Mouse (Mus musculus) layer of hippocampus, postnatal 36 days (tissue): ENCODE measurements around the gene E2f4. TPM values are rescaled to one million over a fixed set of nuclear protein-coding genes. Genes with fewer than 3 reads are reported as not detected.
"Not testable (repeated sequence)": the region's sequence is repeated elsewhere in the genome, so short reads cannot be mapped to it uniquely, and the experiment has no call there.

Experiments
- DNase-seq, 2 experiments: peaks; one replicate each; pipeline ENCODE4 v3.0.0; 2022
- total RNA-seq, 2 experiments: library from RNA; stranded (reverse); gene quantifications; 2 replicates each; pipeline ENCODE4 v1.2.3; 2021

Gene E2f4
- total RNA-seq, 2 experiments from 2014 or later: 35.3 to 36.7 TPM

DNA sequence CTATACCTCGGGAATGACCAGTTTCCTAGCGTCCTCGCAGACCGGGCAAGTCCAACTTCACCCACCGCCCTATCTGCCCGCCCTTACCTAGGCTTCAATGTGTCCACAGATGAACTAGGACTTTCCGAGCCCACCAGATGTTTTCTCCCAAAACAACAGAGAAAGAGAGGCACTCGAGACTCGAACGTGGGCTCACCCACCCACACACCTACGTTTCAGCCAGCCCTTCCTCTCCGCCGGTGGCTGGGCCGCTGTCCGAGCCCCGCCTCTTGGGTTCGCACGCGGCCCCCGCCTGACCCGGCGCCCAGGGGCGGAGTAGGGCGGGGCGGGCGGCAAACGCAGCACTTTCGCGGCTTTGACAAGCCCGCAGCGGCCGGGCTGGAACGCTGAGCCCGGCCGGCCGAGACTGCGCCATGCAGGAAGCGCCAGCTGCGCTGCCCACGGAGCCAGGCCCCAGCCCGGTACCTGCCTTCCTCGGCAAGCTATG is 28.0 kb upstream of the E2f4 start, which contains the start of gene Hsf4:
TSS of gene Hsf4 (plus strand) at position 341 of the 487 bp plus-strand sequence.
- no peak for DNase-seq

DNA sequence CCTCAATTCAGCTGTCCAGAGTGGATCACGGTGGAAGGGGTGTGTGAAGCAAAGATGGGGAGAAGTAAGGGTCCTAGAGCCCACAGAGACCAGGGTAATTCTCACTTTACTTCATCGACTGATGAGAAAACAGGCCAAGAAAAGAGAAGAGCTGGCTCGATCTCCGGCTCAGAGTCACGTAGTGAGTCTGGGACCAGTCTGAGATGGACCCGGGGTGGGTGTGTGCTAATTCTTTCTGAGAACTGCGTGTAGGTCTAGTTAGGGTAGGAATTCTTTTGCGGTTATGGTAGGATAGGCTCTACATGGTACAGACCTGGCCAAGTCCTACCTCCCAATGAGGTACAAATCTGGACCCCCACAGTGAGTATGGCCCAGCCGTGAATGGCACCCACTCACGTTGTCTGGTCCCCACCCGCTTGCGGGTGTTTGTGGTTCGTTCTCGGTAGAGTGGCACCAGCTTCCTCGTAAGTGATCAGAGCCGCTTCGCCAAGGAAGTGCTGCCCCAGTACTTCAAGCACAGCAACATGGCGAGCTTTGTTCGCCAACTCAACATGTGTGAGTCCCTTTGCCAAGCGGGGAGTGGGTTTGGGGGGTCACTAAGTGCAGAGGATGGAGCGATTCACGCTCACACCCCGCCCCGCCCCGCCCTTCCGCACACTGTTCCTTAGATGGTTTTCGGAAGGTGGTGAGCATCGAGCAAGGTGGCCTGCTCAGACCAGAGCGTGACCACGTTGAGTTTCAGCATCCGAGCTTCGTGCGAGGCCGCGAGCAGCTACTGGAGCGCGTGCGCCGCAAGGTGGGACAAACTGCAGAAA is 27.2 kb upstream of the E2f4 start:
- DNase-seq: no peak

DNA sequence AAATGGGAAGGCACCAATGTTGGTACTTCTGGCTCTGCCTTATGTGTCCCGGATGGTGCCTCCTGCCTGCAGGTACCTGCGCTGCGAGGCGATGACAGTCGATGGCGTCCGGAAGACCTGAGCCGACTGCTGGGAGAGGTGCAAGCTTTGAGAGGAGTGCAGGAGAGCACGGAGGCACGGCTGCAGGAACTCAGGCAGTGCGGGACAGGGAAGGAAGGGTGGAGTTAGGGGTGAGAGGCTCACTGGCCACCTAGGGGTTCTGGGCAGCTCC is 26.6 kb upstream of the E2f4 start:
- DNase-seq: no peak

DNA sequence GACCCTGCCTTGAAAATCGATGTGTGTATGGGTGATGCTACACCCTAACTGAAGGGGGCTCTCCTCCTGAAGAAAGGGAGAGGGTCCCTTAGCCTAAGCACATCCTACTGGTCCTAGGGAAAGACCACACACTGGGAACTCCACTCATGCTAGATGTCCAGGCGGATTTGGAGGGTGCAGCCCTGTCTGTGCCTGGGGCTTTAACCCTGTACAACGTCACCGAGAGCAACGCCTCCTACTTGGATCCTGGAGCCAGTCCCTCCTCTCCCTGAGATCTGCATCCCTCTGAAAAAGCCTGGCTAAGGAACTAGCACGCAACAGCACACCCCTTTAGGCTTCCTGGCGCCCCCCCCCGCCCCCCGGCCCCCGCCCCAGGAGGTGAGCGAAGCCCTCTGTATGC is 22.1 kb upstream of the E2f4 start:
- DNase-seq: no peak

DNA sequence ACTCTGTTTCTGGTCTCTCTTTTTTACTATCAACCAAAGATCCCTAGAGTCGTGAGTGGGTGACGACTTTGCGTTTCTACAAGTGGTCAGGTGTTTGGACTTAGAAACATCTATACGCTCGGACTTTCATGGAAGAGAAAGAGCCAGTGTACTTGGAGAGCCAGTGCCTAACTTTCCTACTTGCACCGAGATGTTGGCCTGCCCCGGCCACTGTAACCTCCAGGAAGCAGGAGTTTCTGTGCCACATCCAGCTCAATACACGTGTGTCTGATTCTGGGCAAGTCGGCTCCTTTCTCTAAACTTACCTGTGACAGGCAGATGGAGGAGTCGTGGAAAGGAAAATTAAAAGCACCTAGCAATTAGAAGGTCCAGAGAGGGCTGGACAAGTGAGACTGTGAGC is 21.6 kb upstream of the E2f4 start, which contains the start of gene Nol3:
TSS of gene Nol3 (plus strand) at position 301 of the 400 bp plus-strand sequence.
- no peak for DNase-seq

DNA sequence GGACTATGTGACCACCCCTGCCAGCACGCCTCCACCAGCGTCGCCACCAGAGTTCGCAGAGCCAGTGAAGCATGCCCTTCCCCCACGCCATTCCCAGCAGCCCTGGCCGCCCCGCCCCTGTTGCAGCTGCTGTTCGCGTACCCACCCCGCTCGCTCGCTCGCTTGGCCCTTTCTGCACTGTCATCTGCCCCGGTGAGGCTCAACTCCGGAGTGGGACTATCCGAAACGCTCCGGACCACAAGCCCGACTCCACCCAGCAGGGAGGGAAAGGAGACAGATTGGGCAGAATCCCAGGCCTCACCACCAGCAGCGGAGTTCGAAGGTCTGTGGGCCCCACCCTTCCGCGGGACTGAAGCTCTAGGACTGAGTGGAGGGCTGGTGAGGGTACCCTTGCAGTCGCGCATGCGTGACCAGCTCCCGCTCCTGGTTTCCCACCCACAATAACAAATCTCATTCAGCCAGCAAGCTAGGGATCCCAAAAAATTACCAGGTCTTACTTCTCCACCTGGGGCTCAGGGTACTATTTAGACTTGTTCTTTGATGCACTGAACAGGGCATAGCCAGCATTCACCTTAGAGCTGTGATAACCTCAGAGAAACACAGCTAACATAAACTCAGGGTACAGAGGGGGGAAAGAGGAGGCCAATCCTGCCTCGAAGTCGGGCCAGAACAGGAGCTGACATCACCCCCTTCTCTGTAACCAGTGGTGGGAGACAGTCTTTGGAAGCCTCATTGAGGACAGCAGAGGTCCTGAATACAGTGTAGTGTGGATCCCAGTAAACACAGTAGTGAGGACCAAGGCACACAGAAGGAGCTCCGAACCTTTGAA is 21.0 kb upstream of the E2f4 start:
- DNase-seq: no peak

DNA sequence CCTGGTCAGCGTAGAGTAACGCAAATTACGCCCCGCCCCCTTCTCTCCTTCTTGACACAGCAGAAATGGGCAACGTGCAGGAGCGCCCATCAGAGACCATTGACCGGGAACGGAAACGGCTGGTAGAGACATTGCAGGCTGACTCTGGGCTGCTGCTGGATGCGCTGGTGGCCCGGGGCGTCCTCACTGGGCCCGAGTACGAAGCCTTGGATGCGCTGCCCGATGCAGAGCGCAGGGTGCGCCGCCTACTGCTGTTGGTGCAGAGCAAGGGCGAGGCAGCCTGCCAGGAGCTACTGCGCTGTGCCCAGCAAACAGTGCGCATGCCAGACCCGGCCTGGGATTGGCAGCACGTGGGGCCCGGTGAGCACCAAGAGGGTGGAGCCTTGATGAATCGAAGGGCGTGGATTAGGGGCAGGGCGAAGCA is 18.5 kb upstream of the E2f4 start:
- peak; percentile 84 to 88 for DNase-seq

DNA sequence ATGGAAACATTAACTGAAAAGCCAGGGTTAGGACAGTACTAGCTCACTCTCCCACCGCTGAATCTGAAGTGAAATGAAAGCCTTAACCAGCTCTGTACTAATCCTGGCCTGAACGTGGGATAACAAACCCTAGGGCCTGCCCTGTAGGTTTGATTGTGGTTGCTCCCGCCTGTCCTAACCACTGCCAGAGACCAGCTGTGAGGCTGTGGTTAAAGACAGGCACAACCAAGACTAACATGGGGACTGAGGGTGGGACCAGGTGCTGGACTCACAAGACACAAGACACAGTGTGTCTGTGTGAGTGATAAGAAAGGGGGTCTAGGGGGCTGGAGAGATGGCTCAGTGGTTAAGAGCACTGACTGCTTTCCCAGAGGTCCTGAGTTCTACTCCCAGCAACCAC is 16.9 kb upstream of the E2f4 start:
- DNase-seq: no peak

DNA sequence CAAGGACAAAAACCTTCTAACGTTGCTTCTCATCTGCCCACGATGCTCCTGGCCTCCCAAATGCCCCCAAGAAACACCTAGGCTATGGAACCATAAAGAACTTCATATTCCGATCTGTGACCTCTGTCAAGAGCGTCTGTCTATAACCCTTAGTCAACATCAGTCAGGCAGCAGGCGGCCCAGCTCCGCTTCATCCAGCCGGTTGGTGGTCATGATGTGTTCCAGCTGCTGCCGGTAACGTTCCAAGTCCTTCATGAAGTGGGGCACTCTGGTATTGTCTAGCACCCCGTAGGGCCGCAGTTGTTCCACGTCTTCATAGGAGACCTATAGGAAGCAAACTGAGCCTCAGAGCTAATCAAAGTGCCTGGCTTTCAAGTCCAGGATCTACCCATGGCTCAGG is 15.6 kb upstream of the E2f4 start:
- no peak for DNase-seq

DNA sequence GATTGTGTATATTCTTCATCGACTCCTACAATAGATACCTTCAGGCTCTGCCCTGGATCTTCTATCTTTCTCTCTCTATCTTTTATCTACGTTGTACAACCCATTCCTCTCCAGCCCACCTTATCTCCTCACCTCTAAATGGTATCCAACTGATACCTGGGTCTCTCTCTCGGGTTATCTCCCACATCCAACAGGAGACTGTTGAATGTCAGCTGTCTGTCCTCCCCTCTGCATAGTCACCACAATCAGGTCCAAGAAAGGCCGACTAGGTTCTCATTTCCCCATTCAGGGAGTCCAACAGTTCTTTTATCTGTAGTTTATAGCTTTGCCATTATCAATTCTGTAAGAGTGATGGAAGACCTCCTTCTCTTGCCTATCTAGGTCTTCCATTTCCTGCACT is 15.2 kb upstream of the E2f4 start:
- no peak for DNase-seq

DNA sequence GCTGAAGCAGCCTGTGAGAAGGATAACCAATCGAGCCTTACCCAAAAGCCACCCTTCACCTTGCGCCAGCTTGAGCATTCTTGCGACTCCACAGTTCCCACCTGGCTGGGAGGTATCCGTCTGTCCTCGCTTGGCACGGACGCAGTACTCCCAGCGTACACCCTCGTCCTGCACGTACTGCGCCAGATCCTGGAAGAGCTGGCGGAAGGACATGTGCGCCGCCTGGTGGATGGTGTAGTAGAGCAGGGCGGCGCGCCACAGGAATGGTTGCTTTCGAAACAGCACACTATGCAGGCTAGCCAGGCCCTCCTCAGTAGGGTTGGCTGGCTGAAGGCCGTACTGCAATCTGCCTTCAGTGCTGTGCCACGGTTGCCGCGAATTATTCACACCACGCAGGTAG is 14.4 kb upstream of the E2f4 start:
- no peak for DNase-seq

DNA sequence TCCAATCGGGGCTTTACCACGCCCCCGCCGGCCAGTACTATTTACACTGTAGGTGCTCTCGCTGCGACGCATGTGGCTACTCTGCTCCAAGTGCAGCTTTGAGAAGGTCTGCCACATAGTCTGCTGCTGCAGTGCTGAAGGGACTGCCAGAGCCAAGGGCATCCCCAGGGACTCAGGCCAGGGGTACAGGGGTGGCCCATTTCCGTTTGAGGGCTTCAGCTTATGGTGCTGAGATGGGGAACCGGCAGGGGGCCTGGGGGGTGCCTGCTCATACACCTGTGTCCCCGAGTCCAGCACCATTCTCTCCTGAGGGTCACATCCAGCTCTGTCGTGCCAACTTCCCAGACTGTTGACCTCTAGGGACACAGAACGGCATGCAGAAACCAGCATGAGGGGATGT is 11.9 kb upstream of the E2f4 start:
- no peak for DNase-seq

DNA sequence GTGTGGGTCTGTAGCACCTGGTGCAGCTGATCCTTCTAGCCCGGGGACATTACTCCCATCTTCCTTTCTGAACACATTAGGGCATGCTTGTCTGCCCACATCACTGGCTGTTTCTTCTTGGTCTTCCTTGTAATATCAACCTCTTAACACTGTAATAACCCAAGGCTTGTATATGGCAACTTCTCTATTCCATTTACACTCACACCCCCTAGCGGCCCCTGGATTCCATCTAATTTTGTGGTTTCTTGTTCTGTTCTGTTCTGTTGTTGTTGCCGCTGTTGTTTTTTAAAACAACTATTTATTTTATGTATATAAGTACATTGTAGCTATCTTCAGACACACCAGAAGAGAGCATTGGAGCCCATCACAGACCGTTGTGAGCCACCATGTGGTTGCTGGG is 10.6 kb upstream of the E2f4 start:
- DNase-seq: no peak

DNA sequence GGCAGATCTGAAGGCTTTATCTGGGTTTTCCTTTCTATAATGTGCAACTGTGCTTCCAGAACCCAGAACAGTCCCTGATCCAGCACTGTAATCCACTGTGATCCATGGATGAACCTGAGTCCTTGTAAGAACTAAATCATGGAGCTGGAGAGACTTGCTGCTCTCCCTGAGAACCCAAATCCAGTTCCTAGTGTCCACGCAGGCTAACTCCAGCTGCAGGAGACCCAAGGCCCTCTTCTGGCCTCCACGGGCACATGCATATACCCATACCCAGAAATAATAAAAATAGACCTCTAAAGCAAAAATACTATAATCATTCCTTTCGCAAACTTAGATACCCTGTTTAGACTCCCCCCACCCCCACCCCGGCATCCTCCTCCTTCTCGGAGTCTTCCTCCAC is 9.2 kb upstream of the E2f4 start:
- DNase-seq: no peak

DNA sequence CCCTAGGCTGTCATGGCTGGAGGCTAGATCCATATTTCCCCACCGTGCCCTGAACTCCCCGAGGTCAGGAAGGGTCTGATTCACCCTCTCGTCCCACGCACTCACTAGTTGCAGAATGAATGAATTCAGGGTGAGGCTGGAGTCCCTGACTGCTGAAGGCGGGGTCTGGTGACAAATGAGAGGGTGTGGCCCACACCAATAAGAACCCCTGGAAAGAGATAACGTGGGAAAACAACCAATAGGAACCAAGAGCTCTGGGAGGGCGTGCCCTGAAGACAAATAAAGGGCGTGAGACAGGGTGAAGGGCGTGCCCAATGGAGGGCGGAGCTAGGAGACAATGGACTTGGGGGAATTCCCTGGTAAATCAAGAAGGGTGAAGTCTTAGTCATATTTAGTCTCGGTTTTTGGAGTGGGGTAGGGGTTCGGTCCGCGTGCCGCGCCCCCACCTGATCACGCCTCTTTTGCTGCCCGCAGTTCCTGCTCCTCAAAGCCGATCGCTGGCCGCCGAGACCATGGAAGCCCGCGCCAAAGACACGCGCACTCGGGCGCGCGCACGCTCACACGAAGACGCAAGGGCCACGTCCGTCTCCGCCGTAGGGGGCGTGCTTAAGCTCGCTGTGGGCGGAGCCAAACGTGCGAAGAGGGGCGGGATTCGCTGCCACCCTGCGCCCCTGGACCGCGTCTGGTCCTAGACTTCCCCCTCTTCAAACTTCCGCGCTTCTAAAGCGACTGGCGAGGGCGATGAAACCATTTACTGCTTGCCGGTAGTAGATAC is 8.3 kb upstream of the E2f4 start:
- DNase-seq: peak; percentile 93 to 94

DNA sequence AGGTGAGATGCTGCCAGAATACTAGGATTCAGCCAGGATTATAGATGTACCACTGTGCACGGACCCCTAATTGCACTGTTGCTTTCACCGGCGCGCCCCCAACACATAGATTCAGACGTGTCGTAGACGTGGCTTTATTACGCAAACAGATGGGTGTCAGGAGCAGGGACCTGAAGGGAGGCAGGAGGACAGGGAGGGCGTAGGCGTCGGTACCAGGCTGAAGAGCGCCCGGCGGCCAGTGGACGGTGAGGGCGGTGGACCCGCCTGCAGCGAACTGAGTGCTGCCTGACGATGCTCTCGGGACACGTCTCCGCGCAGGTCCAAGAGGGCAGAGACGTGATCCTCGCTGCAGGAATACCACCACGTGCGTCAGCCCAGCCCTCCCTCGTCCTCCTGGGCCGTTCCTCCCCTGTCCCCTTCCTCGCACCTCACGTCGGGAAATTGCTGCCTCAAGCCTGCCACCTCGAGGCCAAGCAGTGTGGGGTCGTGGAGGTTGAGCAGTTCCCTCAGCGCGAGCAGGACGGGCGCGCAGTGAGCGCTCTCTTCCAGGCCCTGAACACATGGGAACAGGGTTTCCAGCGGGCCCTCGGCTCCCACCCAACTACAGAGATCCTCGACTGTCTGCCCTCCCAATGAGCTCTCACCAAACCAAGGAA is 7.5 kb upstream of the E2f4 start, which contains the start of gene 4931428F04Rik:
TSS of gene 4931428F04Rik (minus strand) at position 60 of the 656 bp plus-strand sequence.
- peak in 1 of 2 experiments; percentile 46 for DNase-seq

DNA sequence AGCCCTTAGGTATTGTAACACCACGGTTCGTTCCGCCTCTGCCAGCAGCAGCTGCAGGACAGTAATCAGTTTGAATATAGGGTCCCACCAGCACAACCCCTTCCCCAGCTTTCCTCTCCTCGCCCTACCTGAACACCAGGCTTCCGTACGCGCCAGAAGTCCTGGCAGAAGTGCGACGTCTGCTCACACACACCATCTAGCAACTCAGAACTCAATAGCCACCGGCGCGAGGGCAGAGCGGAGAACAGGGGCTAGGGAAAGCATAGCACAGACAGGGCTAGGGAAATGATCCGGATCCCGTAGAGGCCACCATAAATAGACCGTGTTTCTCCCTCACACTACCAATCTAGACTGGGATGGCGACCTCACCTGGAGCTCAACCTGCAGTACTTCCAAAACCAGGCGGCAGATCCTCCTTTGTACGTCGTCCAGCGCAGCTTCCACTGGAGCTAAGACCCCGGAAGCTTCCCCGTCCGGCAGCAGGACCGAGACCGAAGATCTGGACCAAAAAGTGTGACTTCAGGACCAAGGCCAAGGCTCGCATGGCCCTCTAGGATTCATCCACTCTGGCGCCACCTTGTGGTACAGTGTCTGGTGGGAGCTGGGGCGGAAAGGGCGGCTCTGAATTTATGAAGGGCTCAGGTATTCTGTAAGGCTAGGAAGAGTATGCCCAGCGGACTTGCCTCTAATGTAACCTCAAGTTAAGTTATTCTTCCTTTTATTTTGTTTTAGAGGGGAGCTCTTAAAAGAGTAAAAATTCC is 6.7 kb upstream of the E2f4 start:
- peak; percentile 61 to 68 for DNase-seq

DNA sequence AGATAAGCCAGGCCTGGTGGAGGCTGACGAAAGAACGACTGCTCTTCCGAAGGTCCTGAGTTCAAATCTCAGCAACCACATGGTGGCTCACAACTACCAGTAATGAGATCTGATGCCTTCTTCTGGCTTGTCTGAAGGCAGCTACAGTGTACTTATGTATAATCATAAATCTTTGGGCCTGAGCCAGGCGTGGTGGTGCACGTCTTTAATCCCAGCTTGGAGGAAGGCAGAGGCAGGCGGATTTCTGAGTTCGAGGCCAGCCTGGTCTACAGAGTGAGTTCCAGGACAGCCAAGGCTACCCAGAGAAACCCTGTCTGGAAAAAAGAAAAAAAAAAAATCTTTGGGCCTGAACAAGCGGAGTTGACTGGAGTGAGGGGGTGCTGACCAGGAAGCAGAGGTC is 6.1 kb upstream of the E2f4 start:
- not testable (repeated sequence) for DNase-seq

DNA sequence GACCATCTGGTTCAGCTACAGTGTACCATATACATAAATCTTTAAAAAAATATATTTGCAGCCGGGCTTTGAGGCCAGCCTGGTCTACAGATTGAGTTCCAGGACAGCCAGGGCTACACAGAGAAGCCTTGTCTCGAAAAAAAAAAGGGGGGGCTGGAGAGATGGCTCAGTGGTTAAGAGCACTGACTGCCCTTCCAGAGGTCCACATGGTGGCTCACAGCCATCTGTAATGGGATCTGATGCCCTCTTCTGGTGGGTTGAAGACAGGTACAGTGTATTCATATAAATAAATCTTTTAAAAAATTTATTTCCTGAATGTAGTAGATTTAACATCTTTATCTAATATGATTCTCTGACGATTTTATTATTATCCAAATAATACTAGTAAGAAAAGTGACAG is 5.7 kb upstream of the E2f4 start:
- not testable (repeated sequence) for DNase-seq

DNA sequence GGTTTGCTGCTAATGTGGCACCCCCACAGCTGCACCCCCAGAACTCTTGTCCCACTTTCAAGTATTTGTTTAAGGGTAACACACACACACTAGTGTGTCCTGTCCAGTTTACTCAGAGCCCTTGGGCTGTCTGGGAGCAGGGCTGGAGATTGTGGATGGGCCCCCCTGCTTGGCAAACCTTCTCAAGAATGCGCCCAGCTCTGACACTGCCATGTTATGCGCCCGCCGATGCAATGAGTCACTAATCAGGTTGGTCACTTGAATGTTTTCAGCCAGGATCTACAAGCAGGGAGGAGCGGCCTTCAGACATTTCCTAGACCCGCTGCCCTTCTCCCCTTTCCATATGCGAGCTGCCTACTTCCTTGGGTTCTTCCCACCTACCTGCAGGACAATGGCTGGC is 5.0 kb upstream of the E2f4 start:
- no peak for DNase-seq

DNA sequence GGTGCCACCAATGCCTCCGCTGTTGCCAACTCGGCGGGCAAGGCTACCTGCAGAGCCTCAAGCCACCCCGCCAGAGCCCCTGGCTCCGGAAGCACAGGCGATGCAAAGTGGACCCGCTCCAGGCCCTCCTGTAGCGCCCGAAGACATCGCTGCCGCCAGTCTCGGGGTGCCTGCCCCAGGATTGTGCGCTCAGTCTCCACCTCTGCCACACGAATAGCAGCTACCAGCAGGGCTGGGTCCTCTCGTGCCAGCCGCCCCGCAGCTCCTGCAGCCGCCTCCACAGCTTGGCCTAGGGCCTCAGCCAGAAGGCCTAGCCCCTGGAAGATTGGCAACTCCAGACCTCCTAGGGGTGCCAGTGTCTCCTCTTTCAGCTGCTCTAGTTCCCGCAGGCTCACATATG is 4.1 kb upstream of the E2f4 start:
- no peak for DNase-seq

DNA sequence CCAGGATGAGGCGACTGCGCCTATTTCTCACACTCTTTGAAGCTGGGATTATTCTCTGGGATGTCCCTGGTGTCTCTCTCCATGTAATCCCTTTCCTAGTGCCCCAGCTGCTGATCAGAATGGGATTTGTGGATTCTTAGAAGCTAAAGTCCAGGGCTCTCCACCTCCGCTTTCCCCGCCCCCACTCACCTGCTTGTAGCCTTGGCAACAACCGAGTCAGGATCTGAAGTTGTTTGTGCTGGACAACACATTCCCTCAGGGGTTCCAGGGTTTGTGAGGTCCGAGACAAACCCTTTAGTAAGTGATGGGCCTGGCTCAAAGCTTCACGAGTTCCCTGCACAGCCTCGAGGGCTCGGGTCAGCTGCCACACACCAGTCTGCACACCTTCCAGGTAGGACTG is 2.7 kb upstream of the E2f4 start:
- DNase-seq: no peak
